Mouse (Mus musculus) bone marrow macrophage, adult 2 months (primary cell): ENCODE results near the gene Rftn2. TPM values are rescaled to one million over a fixed set of nuclear protein-coding genes. Genes with fewer than 3 reads are reported as not detected.

ENCODE experiments used
- H3K27ac ChIP-seq: 2 replicates; pipeline ENCODE4 v1.5.1; 2012; ENCODE audit warnings: low read depth, low read length; ENCODE audit not compliant: insufficient read depth
- H3K4me1 ChIP-seq: 2 replicates; pipeline ENCODE4 v1.6.1; 2012; ENCODE audit warnings: low read length; ENCODE audit not compliant: control insufficient read depth, insufficient read depth
- H3K4me3 ChIP-seq: 2 replicates; pipeline ENCODE4 v1.5.1; 2012; ENCODE audit warnings: mild to moderate bottlenecking, low read length, moderate library complexity; ENCODE audit not compliant: insufficient read depth
- CTCF ChIP-seq: IDR thresholded peaks from 2 replicates; pipeline ENCODE4 v1.5.1; 2012; ENCODE audit warnings: low read depth, mild to moderate bottlenecking, low read length, moderate library complexity
- POLR2A ChIP-seq: IDR thresholded peaks from 2 replicates; pipeline ENCODE4 v1.6.1; 2012; ENCODE audit warnings: mild to moderate bottlenecking, low read depth, low read length, borderline replicate concordance
- polyA plus RNA-seq: library from polyadenylated mRNA; stranded (reverse); fragments of >200 nt; gene quantifications from 2 replicates; pipeline ENCODE4 v1.2.4, GENCODE M21; 2012; ENCODE audit not compliant: missing spikeins, insufficient read depth, insufficient read length

Gene Rftn2
- polyA plus RNA-seq, 1 experiment: 2.8 TPM

DNA sequence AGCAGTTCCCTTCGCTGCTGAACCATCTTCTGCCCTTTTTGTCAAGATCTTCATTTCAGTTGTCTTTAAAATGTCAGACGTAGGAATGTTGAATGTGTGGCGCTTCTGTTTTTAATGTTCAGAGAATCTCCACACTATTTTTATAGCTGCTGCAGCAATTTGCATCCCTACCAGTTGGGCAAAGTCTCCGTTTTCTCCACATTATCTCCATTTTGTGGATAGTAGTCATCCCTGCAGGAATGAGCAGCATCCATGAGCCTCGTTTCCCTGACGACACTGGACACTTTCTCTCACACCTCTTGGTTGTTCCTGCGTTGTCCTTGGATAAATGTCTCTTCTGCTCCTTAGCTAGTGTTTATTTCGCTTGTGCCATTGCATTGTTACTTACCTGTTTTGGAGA is 67.8 kb downstream of the Rftn2 start:
- no peak overlapping the region for H3K4me3 ChIP-seq
- TF ChIP-seq CTCF (no peak), POLR2A (no peak)
- no peak overlapping the region for H3K27ac ChIP-seq
- 0 out of 2 replicates have a peak, but pooled peaks cover under 1% of the 10 kb centered on the region for H3K4me1 ChIP-seq

- Histone ChIP-seq H3K4me1 (no peaks in the 10 kb centered on the region), H3K27ac (no peak overlapping the region), H3K4me3 (no peak overlapping the region)
- TF ChIP-seq POLR2A (no peak), CTCF (no peak)
Measured at GRCm38 (mm10) chr1:55158211-55158610, 68.4 kb downstream of the Rftn2 start.

DNA sequence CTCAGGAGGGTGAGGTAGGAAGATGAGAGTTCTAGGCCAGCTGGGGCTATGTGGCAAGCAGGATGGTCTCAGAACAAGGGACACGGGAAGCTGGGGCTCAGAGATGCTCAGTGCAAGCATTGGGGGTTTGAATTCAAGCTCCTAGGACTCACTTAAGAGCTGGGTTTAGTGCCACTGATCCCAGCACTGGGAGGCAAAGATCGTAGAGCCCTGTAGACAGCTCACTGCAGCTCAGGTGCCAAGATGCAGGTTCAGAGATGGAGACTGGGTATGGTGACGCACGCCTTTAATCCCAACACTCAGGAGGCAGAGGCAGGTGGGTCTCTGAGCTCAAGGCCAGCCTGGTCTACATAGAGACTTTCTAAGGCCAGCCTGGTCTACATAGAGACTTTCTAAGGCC is 69.3 kb downstream of the Rftn2 start:
- Histone ChIP-seq H3K4me1 (no peaks in the 10 kb centered on the region), H3K4me3 (no peak overlapping the region), H3K27ac (no peak overlapping the region)
- TF ChIP-seq POLR2A (no peak), CTCF (no peak)

DNA sequence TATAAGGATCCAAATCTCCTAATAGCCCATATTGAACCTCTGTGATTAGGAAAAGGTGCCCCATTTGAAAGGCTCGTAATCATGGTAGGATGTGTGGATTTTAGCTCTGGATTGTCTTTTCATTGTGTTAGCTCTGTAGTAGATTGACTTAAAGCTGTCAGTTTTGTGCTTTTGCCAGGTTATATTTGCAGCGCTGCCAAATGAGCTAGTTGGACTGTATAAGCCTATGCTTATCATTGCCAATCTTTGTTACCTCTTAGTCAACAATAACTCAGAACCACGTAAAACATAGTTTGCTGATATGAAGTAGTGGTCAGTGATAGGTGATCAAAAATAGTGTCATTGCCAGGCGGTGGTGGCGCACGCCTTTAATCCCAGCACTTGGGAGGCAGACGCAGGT is 81.0 kb downstream of the Rftn2 start:
- no peak overlapping the region for H3K4me3 ChIP-seq
- H3K4me1 ChIP-seq: peaks cover 2% of the 10 kb centered on the region; the same call in 1 of the 2 replicates
- no peak overlapping the region for H3K27ac ChIP-seq
- TF ChIP-seq POLR2A (no peak), CTCF (no peak)

GRCm38 (mm10) chr1:55144338-55144737 is 82.2 kb downstream of the Rftn2 start:
- H3K27ac ChIP-seq: no peak overlapping the region
- peaks cover 2% of the 10 kb centered on the region; the same call in 1 of the 2 replicates for H3K4me1 ChIP-seq
- TF ChIP-seq POLR2A (no peak), CTCF (no peak)
- no peak overlapping the region for H3K4me3 ChIP-seq

GRCm38 (mm10) chr1:55135846-55136245 is 90.7 kb downstream of the Rftn2 start:
- no peak for TF ChIP-seq POLR2A
- TF ChIP-seq CTCF: no peak
- H3K4me1 ChIP-seq: peaks cover 12% of the 10 kb centered on the region
- no peak overlapping the region for H3K4me3 ChIP-seq
- no peak overlapping the region for H3K27ac ChIP-seq

GRCm38 (mm10) chr1:55134301-55134700 is 92.3 kb downstream of the Rftn2 start:
- peaks cover 12% of the 10 kb centered on the region for H3K4me1 ChIP-seq
- no peak for TF ChIP-seq CTCF
- no peak for TF ChIP-seq POLR2A
- H3K4me3 ChIP-seq: no peak overlapping the region
- H3K27ac ChIP-seq: no peak overlapping the region

GRCm38 (mm10) chr1:55133173-55133572 is 93.4 kb downstream of the Rftn2 start:
- TF ChIP-seq POLR2A (no peak), CTCF (no peak)
- H3K27ac ChIP-seq: no peak overlapping the region
- no peak overlapping the region for H3K4me3 ChIP-seq
- H3K4me1 ChIP-seq: peaks cover 12% of the 10 kb centered on the region

GRCm38 (mm10) chr1:55132308-55132707 is 94.3 kb downstream of the Rftn2 start:
- no peak overlapping the region for H3K27ac ChIP-seq
- peaks cover 12% of the 10 kb centered on the region for H3K4me1 ChIP-seq
- no peak for TF ChIP-seq POLR2A
- TF ChIP-seq CTCF: no peak
- H3K4me3 ChIP-seq: peak overlapping the region; percentile 97; the same call in 1 of the 2 replicates

DNA sequence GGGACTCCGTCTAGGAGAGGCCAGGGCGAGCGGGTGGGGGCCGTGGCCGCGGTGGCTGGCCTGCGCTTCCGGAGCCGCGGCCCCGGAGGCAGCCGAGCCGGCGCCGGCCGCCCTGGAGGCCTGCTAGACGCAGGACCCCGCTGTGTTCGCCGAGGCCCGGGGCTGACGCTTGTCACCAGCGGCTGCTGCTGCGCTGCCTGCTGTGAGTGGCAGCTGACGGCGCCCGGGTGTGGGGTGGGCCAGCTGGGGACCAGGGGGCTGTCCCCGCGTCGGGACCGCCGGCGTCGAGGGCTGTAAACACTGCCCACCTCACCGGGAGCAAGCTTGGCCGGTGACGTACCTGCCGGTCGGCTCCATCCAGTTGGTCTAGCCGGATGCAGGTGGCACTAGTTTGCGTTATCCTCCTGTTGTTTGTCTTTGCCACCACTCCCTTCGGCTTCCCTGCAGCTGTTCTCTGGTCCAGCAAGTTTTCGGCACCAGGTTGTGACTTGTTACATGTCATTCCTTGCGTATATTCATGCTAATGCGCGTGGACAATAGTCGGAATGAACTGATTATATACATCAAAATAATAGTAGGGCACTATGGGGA is 95.1 kb downstream of the Rftn2 start:
- Histone ChIP-seq H3K4me1 (peaks cover 12% of the 10 kb centered on the region), H3K4me3 (peak overlapping the region; percentile 97), H3K27ac (peak overlapping the region; percentile 80)
- TF ChIP-seq POLR2A (no peak), CTCF (no peak)

- peaks cover 12% of the 10 kb centered on the region for H3K4me1 ChIP-seq
- H3K4me3 ChIP-seq: peak within 1 kb of the TSS; percentile 97
- TF ChIP-seq CTCF (no peak), POLR2A (peak; percentile 63; the same call in 1 of the 2 replicates)
- H3K27ac ChIP-seq: peak within 1 kb of the TSS; percentile 80
Measured at GRCm38 (mm10) chr1:55130943-55131401, 95.6 kb downstream of the Rftn2 start, which contains the start of gene Mob4. Mob4 (plus strand) TSS chr1:55131231.
